Mouse (Mus musculus) bone marrow, adult 2 months (tissue): Measurements from ENCODE around the gene Maats1.

Experiments
- CTCF ChIP-seq: fragments of 200-500 bp; IDR thresholded peaks from 2 replicates; pipeline ENCODE4 v1.5.1; 2011; ENCODE audit warnings: low read length, control low read depth; ENCODE audit not compliant: control insufficient read depth, insufficient read depth
- POLR2A ChIP-seq: fragments of 200-500 bp; IDR thresholded peaks from 2 replicates; pipeline ENCODE4 v1.6.1; 2011; ENCODE audit warnings: low read depth, mild to moderate bottlenecking, control low read depth, low read length, borderline replicate concordance; ENCODE audit not compliant: control insufficient read depth

DNA sequence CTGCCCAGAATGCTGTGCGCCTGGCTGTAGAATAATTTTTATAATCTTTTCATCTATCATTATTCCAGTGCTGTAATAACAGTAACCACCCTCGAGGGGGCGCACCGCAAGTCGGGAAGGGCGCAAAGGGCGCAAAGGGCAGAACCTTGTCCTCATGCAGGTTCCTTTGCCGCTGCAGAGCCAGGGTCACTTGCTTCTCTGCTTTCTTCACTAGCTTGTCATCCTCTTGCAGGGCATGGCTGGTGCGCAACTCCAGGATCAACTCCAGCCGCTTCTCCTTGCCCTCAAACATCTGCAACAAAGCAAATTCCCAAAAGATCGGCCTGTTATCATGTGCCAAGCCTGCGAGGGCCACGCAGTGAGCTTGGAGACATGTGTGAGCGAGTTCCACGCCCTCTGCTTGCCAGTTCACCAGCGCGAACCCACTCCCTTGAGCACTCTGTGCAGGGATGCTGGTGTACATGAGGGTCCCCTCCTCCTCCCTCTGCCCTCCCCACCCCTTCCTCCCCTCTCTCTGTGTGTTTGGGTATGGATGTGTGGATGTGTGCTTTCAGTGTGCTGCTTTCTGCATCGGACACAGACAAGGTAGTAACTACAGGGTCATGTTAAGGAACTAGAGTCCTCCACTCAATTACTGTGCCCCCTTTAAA is 35.2 kb downstream of the Maats1 start:
- peak; percentile 58 for TF ChIP-seq CTCF
- no peak for TF ChIP-seq POLR2A
